Mouse (Mus musculus): ENCODE measurements around the gene Il23a.

DNA sequence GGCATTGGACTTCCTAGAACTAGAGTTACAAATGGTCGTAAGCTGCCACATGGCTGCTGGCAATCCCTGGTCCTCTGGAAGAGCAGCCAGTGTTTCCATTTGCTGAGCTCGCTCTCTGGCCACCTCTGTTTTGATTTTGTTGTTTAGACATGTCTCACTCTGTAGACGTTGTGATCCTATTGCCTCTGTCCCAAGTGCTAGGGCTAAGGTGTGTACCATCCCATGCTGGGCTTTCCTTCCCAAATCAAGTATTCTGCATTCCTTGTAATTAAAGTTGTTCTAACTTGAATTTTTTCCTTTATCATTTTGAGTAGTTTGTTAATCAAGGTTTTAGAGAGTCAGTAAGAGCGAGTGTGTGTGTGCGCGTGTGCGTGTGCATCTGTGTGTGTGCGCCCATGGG is 49.0 kb upstream of the Il23a start:
- no peak for TF ChIP-seq CTCF (IDR thresholded peaks at IDR 0.05; ENCODE audit: low read depth)
- TF ChIP-seq EP300 (IDR thresholded peaks at IDR 0.05; ENCODE audit: low read depth), result no peak

All from liver, embryonic 14.5 days (tissue).